Mouse (Mus musculus) neural tube, embryonic 15.5 days (tissue): ENCODE data around the gene Focad. TPM values are rescaled to one million over a fixed set of nuclear protein-coding genes. Genes with fewer than 3 reads are reported as not detected.

Source experiments
- ATAC-seq: fragments of 200-750 bp; cut with Nextera tagmentation; 2 replicates; pipeline ENCODE4 v1.8.0; 2017; ENCODE audit warnings: mild to moderate bottlenecking, moderate TSS enrichment, moderate library complexity; ENCODE audit not compliant: low FRiP score
- H3K27ac ChIP-seq: fragments of 300-500 bp; sonication (generic); replicated peaks from 2 replicates; pipeline ENCODE4 v1.5.1; 2015; ENCODE audit warnings: mild to moderate bottlenecking, inconsistent platforms
- H3K27me3 ChIP-seq: fragments of 300-500 bp; sonication (generic); replicated peaks from 2 replicates; pipeline ENCODE4 v1.6.1; 2015; ENCODE audit warnings: inconsistent platforms
- H3K36me3 ChIP-seq: fragments of 300-500 bp; sonication (generic); 2 replicates; pipeline ENCODE4 v1.6.1; 2015; ENCODE audit warnings: inconsistent platforms
- H3K4me1 ChIP-seq: fragments of 300-500 bp; sonication (generic); 2 replicates; pipeline ENCODE4 v1.6.1; 2015; ENCODE audit warnings: inconsistent platforms
- H3K4me2 ChIP-seq: fragments of 300-500 bp; sonication (generic); 2 replicates; pipeline ENCODE4 v1.6.1; 2015; ENCODE audit warnings: inconsistent platforms, mild to moderate bottlenecking, moderate library complexity
- H3K4me3 ChIP-seq: fragments of 300-500 bp; sonication (generic); replicated peaks from 2 replicates; pipeline ENCODE4 v1.5.1; 2015; ENCODE audit warnings: mild to moderate bottlenecking, inconsistent platforms
- H3K9ac ChIP-seq: fragments of 300-500 bp; sonication (generic); replicated peaks from 2 replicates; pipeline ENCODE4 v1.6.1; 2015; ENCODE audit warnings: mild to moderate bottlenecking, inconsistent platforms
- H3K9me3 ChIP-seq: fragments of 300-500 bp; sonication (generic); replicated peaks from 2 replicates; pipeline ENCODE4 v1.6.1; 2016; ENCODE audit warnings: inconsistent platforms
- WGBS: fragments of 180-500 bp; shearing (Covaris S2); methylation state at CpG from one replicate; pipeline ENCODE4 v1.1.7; 2015; ENCODE audit warnings: mixed read lengths; 5-methylcytosine and 5-hydroxymethylcytosine counted together
- polyA plus RNA-seq: library from polyadenylated mRNA; unstranded; fragments of >200 nt; fragmentation: Nextera tagmentation; extraction: Ambion mirVana; gene quantifications from 2 replicates; pipeline ENCODE4 v1.2.1, GENCODE M21; 2015

Gene Focad
- polyA plus RNA-seq, 1 experiment from 2014 or later: 12.2 TPM

DNA sequence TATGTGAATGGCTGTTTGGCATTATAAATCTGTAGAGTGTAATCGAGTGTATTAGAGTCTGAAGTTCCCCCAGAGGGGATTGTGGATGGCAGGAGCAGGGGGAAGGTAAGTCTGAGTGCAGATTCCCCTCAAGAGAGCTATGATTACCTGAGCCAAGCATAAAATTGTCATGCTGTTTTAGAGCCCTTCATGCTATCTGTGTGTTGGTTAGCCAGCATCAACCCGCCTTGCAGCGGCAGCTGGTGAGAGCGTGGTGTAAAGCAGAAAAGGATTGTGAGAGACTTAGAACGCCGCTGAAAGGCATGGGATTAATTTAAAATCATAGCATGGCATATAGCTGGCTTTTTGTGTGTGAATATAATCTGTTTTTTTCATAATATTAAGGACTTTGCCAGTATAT is 63.2 kb downstream of the Focad start:
- peak; percentile 60 for ATAC-seq
- H3K36me3 ChIP-seq: no peaks in the 10 kb centered on the region
- no peak overlapping the region for H3K4me3 ChIP-seq
- peaks cover 16% of the 10 kb centered on the region for H3K4me1 ChIP-seq
- 23% methylated on average over 6 of the region's 6 CpGs for WGBS
- H3K27me3 ChIP-seq: no peaks in the 10 kb centered on the region
- H3K27ac ChIP-seq: 0 out of 2 replicates have a peak overlapping the region, but pooled peaks have one; percentile 43
- no peak overlapping the region for H3K9ac ChIP-seq
- H3K9me3 ChIP-seq: no peaks in the 10 kb centered on the region
- no peak overlapping the region for H3K4me2 ChIP-seq

DNA sequence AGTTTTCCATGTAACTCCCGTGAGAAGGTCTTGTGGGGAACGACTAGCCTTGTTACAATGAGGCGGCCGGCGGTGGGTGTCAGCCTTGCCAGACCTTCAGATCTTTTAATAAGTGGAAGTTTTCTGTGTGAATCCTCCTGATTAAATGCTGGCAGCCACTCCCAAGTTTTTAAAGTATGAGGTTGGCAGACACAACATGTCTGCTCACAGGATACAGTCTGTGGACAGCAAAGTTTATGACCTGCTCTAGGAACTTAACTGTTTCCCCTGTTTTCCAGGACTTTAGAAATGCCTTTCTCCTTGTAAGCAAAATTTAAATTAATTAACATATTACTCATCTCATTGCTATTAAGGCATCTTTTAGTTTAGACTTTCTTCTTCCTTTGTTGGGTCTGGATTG is 64.8 kb downstream of the Focad start:
- no peak for ATAC-seq

DNA sequence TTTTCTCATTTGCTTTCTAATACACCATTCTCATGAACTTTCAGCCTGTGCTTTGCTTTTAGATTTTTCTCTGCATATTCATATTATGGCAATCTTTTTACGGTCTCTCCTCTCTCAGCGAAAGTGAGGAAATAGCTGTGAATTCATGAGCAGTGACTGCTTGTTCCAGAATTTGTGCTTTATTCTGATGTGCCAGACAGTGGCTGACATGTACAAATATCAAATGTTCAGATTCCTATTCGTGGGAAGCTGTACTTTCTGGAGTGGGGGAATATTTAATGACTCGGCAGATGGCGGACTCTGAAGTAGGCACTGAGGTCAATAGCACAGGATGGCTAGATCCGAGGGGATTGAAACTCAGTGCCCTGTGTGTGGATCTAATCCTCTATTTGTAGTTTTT is 65.3 kb downstream of the Focad start:
- Histone ChIP-seq H3K27me3 (no peaks in the 10 kb centered on the region), H3K4me1 (peaks cover 22% of the 10 kb centered on the region), H3K9ac (no peak overlapping the region), H3K27ac (no peak overlapping the region), H3K4me3 (no peak overlapping the region), H3K36me3 (no peaks in the 10 kb centered on the region), H3K4me2 (no peak overlapping the region), H3K9me3 (no peaks in the 10 kb centered on the region)
- ATAC-seq: no peak
- WGBS: 71% methylated on average over 6 of the region's 6 CpGs

More for the DNA sequence above, 64.8 kb downstream of the Focad start:
- Histone ChIP-seq H3K9ac (no peak overlapping the region), H3K4me1 (peaks cover 22% of the 10 kb centered on the region), H3K4me3 (no peak overlapping the region), H3K9me3 (no peaks in the 10 kb centered on the region), H3K27ac (no peak overlapping the region), H3K27me3 (no peaks in the 10 kb centered on the region), H3K36me3 (no peaks in the 10 kb centered on the region), H3K4me2 (no peak overlapping the region)
- WGBS: 90% methylated on average over 5 of the region's 5 CpGs

DNA sequence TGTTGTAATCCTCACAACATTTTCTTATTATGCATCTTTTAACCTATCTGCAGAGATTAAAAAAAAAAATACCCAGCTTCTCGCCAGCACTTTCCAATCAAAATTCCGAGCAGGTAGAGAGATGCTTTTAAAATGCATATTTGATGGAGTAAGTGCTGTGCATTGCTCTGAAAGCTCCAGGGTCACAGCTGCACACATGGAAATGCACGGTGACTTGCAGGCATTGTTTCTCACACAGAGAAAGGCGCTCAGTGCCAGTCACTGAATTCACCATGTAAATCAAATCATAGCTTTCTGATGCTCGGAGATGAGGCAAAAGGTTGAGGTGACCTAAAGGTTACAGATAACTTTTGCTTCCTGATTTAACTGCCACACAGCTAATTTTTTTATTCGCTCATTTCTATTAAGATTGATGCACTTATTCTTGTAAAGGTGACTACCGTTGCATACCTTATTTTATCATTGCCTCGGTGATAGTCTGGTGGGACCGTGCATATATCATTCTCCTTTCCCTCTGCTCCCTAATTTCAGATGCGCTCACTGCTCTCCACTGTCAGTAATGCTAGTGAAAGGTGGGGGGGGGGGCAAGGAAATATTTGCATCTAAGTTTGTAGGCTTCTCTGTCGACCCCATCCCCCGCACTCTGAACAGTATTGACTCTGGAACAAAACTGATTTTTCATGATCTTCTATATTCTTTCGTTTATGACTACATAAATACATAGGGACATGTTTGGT is 69.2 kb downstream of the Focad start:
- no peak overlapping the region for H3K9ac ChIP-seq
- ATAC-seq: peak; percentile 35; the same call in 1 of the 2 replicates
- peaks cover 6% of the 10 kb centered on the region for H3K4me1 ChIP-seq
- H3K36me3 ChIP-seq: no peaks in the 10 kb centered on the region
- 0 out of 2 replicates have a peak overlapping the region, but pooled peaks have one; percentile 25 for H3K27ac ChIP-seq
- WGBS: 36% methylated on average over 13 of the region's 13 CpGs
- H3K4me3 ChIP-seq: no peak overlapping the region
- no peak overlapping the region for H3K4me2 ChIP-seq
- H3K9me3 ChIP-seq: no peaks in the 10 kb centered on the region
- no peaks in the 10 kb centered on the region for H3K27me3 ChIP-seq

- 81% methylated on average over 7 of the region's 7 CpGs for WGBS
- no peak overlapping the region for H3K27ac ChIP-seq
- ATAC-seq: no peak
- no peak overlapping the region for H3K4me2 ChIP-seq
- no peaks in the 10 kb centered on the region for H3K27me3 ChIP-seq
- H3K9me3 ChIP-seq: no peaks in the 10 kb centered on the region
- no peak overlapping the region for H3K4me3 ChIP-seq
- no peaks in the 10 kb centered on the region for H3K36me3 ChIP-seq
- H3K4me1 ChIP-seq: peaks cover 6% of the 10 kb centered on the region
- no peak overlapping the region for H3K9ac ChIP-seq
Measured at GRCm38 (mm10) chr4:88167008-88167862, 72.8 kb downstream of the Focad start.

DNA sequence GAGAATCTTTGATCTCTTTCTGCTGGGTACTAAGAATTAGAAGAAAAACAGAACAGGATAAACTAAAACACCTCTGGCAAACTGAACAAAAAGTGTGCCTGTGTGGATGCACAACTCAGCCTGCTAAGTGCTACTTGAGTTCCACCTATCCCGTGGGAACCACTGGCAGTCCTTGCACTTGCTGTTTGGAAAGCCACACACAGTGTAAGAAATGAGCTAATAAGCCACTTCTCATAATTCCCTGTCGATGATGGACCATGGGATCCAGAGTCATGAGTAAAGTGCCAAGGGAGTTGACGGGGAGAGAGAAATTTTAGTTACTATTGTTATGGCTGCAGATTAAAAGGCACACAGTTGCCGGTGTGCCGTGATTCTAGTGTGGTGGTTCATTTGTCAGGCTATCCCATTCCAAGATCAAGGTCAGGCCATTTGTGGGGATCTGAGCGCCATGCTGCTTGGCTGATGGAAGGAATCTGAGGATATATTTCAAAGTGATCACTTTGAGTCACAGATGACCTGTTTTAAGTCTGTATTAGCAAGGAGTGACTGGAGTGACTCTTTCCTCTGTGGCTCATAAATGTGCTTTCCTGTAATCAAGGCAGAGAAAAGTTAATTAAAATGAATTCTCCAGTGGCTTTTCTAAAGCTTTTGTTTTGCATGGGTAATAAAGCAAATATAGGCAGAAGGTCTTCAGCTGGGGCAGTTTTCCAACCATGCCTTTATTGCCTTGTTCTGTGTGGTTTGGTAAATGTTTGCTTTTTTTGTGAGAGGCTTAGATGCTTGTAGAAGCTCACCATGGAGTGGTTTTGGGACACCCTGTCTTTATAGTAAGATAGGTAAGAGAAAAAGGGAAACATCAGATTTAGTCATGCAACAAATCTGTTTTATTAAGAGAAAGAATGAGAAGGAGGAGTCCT is 80.9 kb downstream of the Focad start:
- H3K27ac ChIP-seq: peak overlapping the region; percentile 56

GRCm38 (mm10) chr4:88179296-88179695 is 84.9 kb downstream of the Focad start:
- H3K9ac ChIP-seq: no peak overlapping the region
- ATAC-seq: no peak
- H3K9me3 ChIP-seq: no peaks in the 10 kb centered on the region
- H3K4me3 ChIP-seq: no peak overlapping the region
- no peaks in the 10 kb centered on the region for H3K27me3 ChIP-seq
- H3K4me1 ChIP-seq: peaks cover 12% of the 10 kb centered on the region
- no peak overlapping the region for H3K4me2 ChIP-seq
- H3K36me3 ChIP-seq: 0 out of 2 replicates have a peak, but pooled peaks cover 2% of the 10 kb centered on the region
- H3K27ac ChIP-seq: no peak overlapping the region
- WGBS: 66% methylated on average over 2 of the region's 2 CpGs

More for the DNA sequence above, 80.9 kb downstream of the Focad start:
- Histone ChIP-seq H3K9me3 (no peaks in the 10 kb centered on the region), H3K36me3 (no peaks in the 10 kb centered on the region), H3K4me3 (no peak overlapping the region), H3K4me2 (no peak overlapping the region), H3K4me1 (peaks cover 15% of the 10 kb centered on the region), H3K9ac (no peak overlapping the region), H3K27me3 (no peaks in the 10 kb centered on the region)
- ATAC-seq: peak; percentile 64
- WGBS: 35% methylated on average over 6 of the region's 6 CpGs

DNA sequence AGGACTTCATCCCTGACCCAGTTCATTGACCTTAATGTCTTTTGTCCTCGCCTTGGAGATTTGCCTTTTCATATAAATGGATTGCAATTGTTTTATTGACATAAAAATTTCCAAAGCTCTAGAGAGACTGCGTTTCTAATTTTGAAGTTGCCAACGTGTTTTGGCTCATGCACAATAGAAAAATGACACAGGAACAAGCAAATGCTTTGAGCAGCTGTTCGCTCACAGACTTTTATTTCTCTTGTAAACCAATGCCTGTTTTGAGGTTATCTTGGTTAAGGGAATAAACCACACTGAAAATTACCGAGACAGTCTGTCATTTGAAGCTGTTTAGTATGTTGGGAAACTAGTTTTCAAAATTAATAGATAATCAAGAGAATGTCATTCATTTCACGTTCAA is 89.9 kb downstream of the Focad start:
- WGBS: 55% methylated on average over 6 of the region's 6 CpGs
- ATAC-seq: no peak

GRCm38 (mm10) chr4:88185872-88186426 is 91.5 kb downstream of the Focad start:
- no peaks in the 10 kb centered on the region for H3K9me3 ChIP-seq
- 0 out of 2 replicates have a peak, but pooled peaks cover 2% of the 10 kb centered on the region for H3K36me3 ChIP-seq
- H3K4me1 ChIP-seq: no peaks in the 10 kb centered on the region
- no peak overlapping the region for H3K4me2 ChIP-seq
- H3K4me3 ChIP-seq: no peak overlapping the region
- H3K27me3 ChIP-seq: no peaks in the 10 kb centered on the region
- H3K27ac ChIP-seq: no peak overlapping the region
- no peak overlapping the region for H3K9ac ChIP-seq
- WGBS: 85% methylated on average over 6 of the region's 6 CpGs
- no peak for ATAC-seq

More for the DNA sequence above, 89.9 kb downstream of the Focad start:
- Histone ChIP-seq H3K4me2 (no peak overlapping the region), H3K27me3 (no peaks in the 10 kb centered on the region), H3K4me3 (no peak overlapping the region), H3K4me1 (no peaks in the 10 kb centered on the region), H3K36me3 (0 out of 2 replicates have a peak, but pooled peaks cover 2% of the 10 kb centered on the region), H3K9me3 (no peaks in the 10 kb centered on the region), H3K9ac (no peak overlapping the region), H3K27ac (no peak overlapping the region)

GRCm38 (mm10) chr4:88187649-88188048 is 93.2 kb downstream of the Focad start:
- Histone ChIP-seq H3K9ac (no peak overlapping the region), H3K27me3 (no peaks in the 10 kb centered on the region), H3K4me2 (no peak overlapping the region), H3K4me3 (no peak overlapping the region), H3K36me3 (0 out of 2 replicates have a peak, but pooled peaks cover 2% of the 10 kb centered on the region), H3K27ac (no peak overlapping the region), H3K4me1 (no peaks in the 10 kb centered on the region), H3K9me3 (no peaks in the 10 kb centered on the region)
- 67% methylated on average over 3 of the region's 3 CpGs for WGBS
- ATAC-seq: no peak

DNA sequence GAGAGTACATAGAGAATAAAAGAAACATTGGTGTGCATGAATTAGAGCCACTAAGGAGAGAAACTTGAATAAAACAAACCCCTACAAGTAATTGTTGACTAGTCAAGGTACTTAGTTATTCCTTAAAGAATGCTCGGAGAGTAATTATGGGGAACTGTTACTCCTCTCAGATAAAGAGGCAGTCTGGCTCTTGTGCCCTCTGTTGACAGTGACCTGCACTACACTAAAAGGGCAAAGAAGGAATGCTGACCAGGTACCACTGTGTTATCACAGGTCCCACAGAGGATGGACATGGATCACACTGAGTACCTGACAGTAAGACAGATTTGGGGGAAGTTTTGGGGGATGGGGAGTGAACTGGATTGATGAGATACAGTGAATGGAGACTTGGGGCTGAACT is 95.1 kb downstream of the Focad start:
- ATAC-seq: no peak
- WGBS: 83% methylated on average over 1 of the region's 1 CpGs
- H3K9ac ChIP-seq: no peak overlapping the region

More for the DNA sequence above, 95.1 kb downstream of the Focad start:
- Histone ChIP-seq H3K27me3 (no peaks in the 10 kb centered on the region), H3K27ac (no peak overlapping the region), H3K4me1 (no peaks in the 10 kb centered on the region), H3K4me2 (no peak overlapping the region), H3K36me3 (no peaks in the 10 kb centered on the region), H3K4me3 (no peak overlapping the region), H3K9me3 (no peaks in the 10 kb centered on the region)
